Mouse (Mus musculus) CD4-positive, CD25-positive, alpha-beta regulatory T cell, adult 4 months (primary cell): ENCODE results near the gene Mmp9. TPM values are rescaled to one million over a fixed set of nuclear protein-coding genes. Genes with fewer than 3 reads are reported as not detected.

Source experiments
- ATAC-seq: one replicate; pipeline ENCODE4 v1.8.0; 2017
- polyA plus RNA-seq, 2 experiments: library from polyadenylated mRNA; unstranded; fragments of 100-300 nt; shearing (Covaris generic); gene quantifications; one replicate each; pipeline ENCODE4 v1.2.1; 2017

The Mmp9 gene
- polyA plus RNA-seq: 1 to 10 TPM; 2.0 to 4.1 TPM

DNA sequence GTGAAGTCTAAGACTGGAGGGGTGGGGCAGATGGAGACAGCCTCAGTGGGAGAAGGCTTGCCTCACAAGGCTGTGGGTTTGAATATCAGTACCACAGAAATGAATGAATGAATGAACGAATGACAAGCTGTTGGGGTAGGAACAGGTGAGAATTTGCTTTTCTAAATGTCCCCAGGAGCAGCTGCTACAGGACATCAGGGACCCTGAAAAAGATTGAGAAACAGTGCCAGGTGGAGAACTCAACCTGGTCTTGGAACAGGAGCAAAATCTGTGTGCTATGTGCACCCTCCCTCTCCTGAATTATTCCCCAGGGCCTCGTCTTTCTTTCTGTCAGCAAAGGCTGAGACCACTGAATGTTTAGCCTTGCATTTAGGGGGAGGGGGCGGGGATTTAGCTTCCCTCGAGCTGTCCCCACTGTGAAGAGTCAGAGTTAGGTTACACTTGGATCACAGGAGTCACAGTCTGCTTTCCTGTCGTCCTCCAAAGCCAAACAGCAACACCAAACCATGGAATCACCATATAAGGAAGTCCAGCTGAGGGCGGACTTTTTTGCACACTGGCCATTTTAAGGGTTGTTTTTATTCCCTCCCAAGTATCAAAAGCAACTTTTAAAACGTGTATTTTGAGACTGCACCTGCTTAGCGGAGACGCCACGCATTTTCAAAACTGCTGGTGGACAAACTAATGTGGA is at the start of gene Mmp9:
Gene Mmp9, plus strand, starts transcription at position 641 of the 691 bp plus-strand sequence.
- no peak for ATAC-seq

GRCm38 (mm10) chr2:164891056-164891834 is 49.3 kb upstream of the Mmp9 start:
- no peak for ATAC-seq

DNA sequence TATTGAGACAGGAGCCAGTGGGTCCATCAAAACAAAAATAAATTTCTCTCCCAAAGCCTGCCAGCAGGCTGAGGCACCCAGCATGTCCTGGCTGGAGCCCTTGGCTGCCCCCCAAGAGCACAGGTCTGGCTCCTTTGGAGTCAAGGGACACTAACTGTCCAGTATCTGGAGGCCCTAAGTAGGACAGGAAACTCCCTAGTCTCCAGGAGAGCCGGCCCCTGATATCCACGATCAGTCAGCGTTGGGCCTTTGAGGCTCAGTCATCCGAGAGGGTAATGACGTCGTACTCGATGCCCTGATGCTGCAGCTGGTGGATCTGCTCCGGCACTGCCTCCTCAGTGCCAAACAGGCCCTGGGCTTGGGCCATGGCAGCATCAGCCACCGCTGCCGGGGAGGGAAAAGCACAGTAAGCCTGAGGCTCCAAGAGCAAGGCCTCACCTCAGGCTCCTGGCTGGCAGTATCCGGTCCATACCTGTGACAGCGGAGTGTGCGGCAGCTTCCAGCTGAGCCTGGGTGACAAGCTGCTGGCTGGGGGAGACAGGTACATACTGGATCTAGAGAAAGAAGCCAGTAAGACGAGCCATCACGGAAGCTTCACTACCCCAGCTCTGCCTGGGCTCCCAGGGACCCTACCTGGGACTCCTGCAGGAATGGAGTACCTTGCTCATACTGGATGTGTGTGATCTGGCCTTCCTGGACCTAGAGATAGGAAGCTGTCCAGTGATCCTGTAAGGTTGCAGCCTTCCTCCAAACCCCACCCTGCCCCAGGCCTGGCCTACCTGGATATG is 48.5 kb upstream of the Mmp9 start:
- no peak for ATAC-seq

GRCm38 (mm10) chr2:164892696-164893216 is 47.8 kb upstream of the Mmp9 start:
- ATAC-seq: no peak

DNA sequence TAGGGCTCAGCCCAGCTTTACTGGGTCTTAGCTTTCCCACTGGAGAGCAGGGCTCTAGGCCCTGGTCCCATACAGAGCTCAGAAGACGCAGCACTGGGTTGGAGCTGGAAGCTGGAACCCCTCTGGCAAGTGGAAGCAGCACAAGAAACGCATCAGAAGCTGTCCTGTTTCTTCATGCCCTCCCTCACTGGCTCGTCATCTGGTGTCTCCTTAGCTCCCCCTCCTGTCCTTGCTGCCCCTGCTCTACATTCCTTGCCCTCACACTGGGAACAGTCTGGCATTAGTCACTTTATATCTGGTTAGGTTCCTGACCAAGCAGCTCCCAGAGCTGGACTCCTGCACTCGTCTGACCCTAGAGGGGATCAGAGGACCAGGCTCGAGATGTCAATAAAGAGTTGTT is 46.5 kb upstream of the Mmp9 start:
- no peak for ATAC-seq

DNA sequence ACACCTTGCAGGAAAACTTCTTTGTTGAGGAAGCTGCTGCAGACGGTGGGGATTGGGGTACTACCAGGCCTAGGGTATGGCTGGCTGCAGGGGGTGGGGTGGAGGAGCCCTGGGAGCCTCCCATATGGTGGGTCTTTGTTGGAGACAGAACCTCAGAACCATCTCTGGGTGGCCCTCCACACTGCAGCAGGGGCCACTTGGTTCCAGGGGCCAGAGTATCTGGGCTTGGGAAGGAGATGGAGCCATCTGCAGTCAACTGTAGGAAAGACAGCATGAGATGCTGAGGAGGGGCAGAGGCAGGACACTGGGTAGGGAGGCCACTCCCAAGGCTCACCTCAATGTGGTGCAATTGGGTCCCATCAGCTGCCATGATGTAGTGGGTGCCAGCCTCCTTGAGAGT is 45.9 kb upstream of the Mmp9 start:
- no peak for ATAC-seq

DNA sequence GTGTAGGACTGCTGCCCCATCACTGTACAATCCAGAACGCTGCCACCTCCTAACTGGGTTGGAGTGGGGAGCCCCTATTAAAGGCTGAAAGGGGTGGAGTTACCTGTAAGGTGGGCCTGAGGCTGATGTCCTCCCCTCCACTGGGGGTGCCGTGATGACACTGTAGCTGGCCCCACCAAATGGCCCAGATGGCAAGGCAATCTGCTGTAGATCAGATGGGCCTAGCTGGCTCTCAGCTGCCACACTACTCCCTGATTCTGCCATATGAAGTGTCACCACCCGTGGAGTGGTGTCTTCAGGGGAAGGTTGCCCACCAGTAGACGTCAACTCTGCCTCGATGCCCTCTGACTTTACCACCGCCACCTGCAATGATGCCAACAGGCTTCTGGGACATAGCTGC is 44.7 kb upstream of the Mmp9 start:
- ATAC-seq: no peak

DNA sequence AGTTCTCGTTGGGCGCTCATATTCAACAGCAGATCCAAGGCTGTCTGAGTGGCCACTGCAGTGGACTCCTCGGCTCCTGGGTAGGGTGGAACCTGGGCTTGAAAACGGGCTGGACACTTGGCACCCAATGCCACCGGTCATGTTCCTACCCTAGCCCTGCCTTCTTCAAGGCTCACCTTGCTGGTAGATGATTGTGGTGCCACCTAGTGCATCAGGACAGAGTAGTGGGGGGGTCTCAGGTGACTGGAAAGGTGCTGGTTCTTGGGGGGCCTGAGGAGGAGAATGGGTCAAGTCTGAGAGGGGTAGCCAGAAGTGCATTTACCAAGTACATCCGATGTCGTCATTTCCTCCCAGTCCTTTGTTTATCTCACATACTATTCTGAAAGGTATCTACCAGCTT is 42.6 kb upstream of the Mmp9 start:
- ATAC-seq: no peak

DNA sequence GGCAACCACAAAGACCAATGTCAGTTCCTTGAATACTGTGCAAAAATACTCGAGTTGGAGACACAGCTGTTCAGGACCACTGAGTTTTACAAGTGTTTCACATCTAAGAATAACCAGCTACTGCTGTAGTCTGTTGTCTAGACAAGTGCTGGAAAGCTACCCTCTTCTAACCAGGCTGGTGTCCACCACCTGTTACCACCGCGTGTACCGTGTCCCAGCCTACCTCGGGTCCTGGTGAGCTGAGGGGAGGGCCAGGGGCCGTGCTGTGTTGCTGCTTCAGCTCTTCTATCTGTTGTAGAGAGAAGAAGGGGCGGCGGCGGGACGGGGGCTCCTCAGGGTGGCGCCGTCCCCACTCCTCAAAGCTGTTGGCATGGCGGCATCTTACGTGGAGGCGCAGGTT is 41.5 kb upstream of the Mmp9 start:
- ATAC-seq: no peak

- ATAC-seq: peak; percentile 40
Measured at GRCm38 (mm10) chr2:164899723-164900459, 40.7 kb upstream of the Mmp9 start.

DNA sequence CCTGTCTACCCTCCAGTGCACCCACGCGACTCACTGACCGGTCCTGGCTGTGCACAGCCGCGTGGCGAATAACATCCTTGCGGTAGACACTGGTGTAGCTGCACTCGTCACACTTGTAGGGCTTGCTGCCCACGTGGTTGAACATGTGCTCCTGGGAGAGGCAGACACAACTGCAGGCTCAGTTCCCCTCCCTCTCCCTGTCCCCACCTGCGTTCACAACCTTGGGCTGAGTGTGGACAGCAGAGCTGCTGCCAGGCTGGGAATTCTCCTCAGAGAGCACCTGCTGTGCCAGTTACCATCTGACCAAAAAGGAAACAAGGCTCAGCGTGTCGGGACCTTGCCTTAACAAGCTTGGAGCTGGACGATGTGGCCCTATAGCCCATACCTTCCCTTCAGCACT is 39.2 kb upstream of the Mmp9 start:
- no peak for ATAC-seq

DNA sequence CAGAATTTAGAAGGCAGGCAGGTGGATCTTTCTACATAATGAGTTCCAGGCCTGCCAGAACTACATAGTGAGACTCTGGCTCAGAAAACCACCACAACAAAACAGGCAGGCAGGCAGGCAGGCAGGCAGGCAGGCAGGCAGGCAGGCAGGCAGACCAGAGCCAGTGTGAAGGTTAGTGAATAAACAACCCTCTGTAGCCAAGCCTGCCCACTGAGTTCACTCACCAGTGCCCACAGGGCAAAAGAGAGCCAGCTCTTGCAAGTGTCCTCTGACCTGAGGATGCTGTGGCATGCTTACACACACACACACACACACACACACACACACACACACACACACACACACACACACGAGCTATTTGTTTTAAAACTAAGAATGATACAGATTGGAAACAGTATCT is 37.1 kb upstream of the Mmp9 start:
- ATAC-seq: no peak

DNA sequence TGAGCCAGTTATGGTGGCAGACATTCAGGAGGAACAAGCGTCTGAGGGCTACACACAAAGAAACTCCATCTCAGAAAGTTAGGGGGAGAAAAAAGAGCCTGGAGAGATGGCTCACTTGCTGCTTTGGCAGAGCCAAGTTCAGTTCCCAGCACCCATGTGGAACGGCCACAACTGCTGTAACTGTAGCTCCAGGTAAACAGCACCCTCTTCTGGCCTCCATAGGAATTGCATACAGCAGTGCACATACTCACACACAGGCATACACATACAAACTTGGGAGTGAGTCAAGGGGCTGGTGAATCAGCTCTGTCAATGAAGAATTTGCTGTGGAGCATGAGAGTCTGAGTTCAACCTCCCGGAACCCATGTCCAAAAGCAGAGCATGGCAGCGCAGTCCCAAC is 34.5 kb upstream of the Mmp9 start:
- ATAC-seq: no peak

DNA sequence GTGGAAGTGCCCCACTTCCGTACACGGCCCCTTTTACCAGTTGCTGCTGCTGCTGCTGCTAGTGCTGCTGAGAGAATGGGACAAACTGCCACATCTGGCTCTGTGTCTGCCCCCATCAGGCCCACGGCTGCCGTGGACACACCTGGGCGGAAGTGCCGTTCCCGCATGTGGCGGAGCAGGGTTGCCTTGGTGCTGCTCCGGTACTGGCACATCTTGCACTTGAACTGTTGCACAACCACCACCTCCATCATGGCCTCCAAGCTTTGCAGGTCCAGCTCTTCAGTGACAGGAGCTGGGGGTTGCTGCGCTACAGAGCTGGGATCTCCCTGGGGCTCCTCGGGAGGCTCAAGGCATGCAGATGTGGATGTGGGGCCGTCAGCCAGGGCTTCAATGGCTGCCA is 33.1 kb upstream of the Mmp9 start:
- ATAC-seq: no peak

GRCm38 (mm10) chr2:164908011-164908410 is 32.6 kb upstream of the Mmp9 start:
- ATAC-seq: no peak

DNA sequence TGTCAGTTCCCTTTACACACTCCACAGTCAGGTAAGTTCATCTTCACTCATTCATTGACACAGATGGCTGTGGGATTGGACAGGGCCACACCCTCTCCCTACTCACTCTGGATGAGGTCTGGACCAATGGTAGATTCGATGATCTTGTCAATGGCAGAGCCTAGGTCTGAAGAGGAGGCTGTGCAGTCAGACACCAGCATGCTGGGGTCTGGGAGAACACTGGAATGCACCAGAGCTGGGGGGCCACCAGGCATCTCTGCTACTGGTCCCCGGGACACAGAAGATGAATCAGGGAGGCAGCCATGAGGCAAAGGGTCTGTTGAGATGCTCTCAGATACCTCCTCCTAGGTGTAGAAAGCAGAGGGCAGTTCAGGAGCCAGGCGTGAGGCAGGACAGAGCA is 31.5 kb upstream of the Mmp9 start:
- ATAC-seq: no peak

DNA sequence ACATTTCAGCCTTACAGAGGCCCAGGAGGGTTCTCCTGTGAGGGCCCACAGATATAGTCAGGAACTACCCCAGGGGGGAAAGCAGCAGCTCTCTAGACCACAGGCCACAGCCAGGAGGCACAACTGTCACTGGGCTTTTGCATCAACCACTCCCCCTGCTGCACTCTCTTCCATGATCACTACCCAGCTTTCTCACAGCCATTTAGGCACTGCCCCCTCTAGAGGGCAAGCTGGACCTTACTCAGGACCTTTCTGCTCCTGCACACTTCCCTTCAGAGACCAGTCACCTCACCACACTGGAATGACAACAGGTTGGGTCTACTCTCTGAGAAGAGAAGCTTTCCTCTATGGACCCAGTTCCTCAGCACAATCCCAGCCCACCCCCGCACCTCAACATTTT is 31.0 kb upstream of the Mmp9 start:
- no peak for ATAC-seq

- ATAC-seq: no peak
Measured at GRCm38 (mm10) chr2:164910360-164911061, 30.1 kb upstream of the Mmp9 start.

DNA sequence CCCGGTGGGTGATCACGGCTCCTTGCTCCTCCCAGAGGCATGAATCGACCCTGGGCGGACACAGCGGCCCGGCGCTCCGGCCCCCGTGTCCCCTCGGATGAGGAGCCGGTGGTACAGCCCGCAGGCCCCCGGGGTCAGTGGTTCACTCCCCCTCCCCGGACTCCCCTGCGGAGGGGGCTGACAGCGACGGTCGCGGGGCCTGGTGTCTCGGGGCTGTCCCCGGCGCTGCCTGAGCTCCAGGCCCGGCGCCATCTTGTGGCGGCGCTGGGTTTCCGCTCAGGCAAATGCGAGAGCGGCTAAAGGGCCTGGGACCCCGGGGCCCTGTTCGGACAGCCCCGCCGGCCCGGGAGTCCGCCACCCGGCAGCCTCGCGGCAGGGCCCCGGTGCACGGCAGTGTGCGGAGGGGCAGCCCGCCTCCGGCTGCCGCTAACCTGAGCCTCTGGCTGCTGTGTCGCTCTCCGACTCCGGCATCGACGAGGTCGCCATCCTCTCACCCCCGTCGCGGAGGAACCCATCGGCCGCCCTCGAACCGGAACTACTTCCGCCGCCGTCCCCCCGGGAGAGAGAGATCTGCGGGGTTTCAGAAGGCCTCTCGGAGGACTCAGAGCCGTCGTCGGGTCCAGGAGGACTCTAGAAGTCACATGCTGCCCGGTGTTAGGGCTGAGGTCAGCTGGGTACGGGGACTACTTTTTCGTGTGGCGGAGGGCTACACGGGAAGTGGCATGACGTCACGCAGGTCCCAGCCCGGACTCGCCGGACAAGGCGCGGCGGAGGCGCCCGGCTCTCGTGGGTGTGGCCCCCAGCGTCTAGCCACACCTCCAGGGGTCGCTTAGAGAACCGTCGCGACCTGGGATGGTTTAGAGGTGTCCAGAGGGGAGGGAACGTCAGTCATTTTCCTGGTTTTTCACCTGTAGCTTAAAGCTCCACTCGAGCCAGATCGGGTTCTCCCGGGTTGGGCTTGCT is 29.2 kb upstream of the Mmp9 start, which contains the start of gene Zfp335:
Gene Zfp335, minus strand, starts transcription at position 672 of the 963 bp plus-strand sequence.
- ATAC-seq: peak; percentile 59

GRCm38 (mm10) chr2:164912151-164912550 is 28.4 kb upstream of the Mmp9 start:
- peak; percentile 48 for ATAC-seq
